Mouse (Mus musculus): ENCODE measurements at regions not wholly inside any gene's neighbourhood (a gene's known extent, or its start where the extent isn't known, plus 50 kb on each side); places are given as distances from the start of the nearest gene placed in this dataset.

DNA sequence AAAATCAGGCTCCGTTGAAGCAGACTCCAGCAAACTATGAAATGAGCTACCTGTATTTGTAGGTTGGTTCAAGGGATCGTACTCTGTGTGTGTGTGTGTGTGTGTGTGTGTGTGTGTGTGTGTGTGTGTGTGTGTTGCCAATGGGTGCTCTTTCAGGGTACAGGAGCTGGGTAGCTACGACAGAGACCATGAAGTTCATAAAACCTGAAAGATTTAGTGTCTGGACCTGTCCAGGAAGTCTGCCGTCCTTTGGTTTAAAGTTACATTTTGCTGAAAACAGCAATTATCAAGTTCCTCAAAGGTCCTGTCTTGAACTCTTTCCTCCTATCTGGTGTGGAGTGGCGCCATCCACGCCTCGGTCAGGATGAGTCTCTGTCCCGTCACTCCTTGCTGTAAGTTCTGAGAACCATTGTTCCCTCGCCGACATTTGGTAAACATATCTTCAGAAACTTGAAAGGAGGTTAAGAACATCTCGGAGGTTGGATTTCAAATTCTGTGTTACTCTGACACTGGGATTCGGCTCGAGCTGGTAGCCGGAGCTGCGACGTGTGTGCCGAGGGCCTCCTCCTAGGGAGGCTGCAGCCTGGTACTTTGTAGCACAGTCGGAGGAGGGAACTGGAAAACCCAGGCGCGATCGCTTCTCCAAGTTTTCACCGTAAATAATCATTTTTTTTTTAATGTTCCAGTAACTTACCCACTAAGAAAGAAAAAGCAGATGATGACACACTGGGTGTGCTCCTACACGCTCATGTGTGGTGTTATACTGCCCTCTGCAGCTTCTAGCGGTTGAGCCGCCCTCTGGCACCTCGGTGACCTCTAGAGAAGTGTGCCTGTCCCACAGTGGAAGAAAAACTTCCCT, 107.8 kb upstream of the N6amt1 start:
- H3K9me3 ChIP-seq (ENCODE audit: control insufficient read depth, low read depth, low read length), result no peaks in the 10 kb centered on the region
- H3K4me1 ChIP-seq (ENCODE audit: control insufficient read depth, insufficient read depth, low read length), result 0 out of 2 replicates have a peak, but pooled peaks cover 2% of the 10 kb centered on the region
- H3K4me3 ChIP-seq (ENCODE audit: low read depth, low read length), result 0 out of 2 replicates have a peak overlapping the region, but pooled peaks have one; percentile 11
- 41% methylated on average over 26 of the region's 26 CpGs for WGBS
- no peak overlapping the region for H3K27ac ChIP-seq (ENCODE audit: low read length)
- no peaks in the 10 kb centered on the region for H3K27me3 ChIP-seq (ENCODE audit: control insufficient read depth, insufficient read depth, low read length)
- ATAC-seq (ENCODE audit: insufficient number of reproducible peaks, insufficient read depth, low FRiP score, low read depth), result peak; percentile 74
- no peak overlapping the region for H3K9ac ChIP-seq (replicated peaks; ENCODE audit: low read depth, low read length)
- H3K36me3 ChIP-seq (ENCODE audit: control insufficient read depth, insufficient read depth, low read length), result no peaks in the 10 kb centered on the region
- H3K4me2 ChIP-seq (replicated peaks; ENCODE audit: low read depth, low read length), result peak overlapping the region; percentile 19

DNA sequence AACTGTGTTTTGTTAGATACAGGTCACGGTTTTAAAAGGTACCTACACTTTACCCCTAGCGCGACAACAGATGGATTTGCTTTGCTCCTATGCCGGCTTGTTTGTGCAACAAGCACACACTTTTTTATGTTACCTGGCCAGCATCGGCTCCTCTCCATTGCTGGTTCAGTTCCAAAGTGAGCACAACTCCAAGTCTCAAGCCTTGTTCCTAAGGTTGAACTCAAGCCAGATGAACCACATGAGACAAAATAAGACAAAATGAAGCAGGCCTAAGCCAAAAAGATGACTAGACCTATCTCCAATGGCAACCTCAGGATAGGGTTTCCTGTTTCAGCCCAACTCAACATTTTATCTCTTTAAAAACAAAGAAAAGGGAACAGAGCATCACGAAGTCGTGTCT, 108.5 kb upstream of the N6amt1 start:
- whole genome bisulfite sequencing, result 93% methylated on average over 7 of the region's 7 CpGs
- Histone ChIP-seq H3K9me3 (ENCODE audit: control insufficient read depth, low read depth, low read length) (no peaks in the 10 kb centered on the region), H3K27me3 (ENCODE audit: control insufficient read depth, insufficient read depth, low read length) (no peaks in the 10 kb centered on the region), H3K4me2 (replicated peaks; ENCODE audit: low read depth, low read length) (no peak overlapping the region), H3K4me3 (ENCODE audit: low read depth, low read length) (no peak overlapping the region), H3K9ac (replicated peaks; ENCODE audit: low read depth, low read length) (no peak overlapping the region), H3K4me1 (ENCODE audit: control insufficient read depth, insufficient read depth, low read length) (0 out of 2 replicates have a peak, but pooled peaks cover 2% of the 10 kb centered on the region), H3K27ac (ENCODE audit: low read length) (no peak overlapping the region), H3K36me3 (ENCODE audit: control insufficient read depth, insufficient read depth, low read length) (no peaks in the 10 kb centered on the region)
- ATAC-seq (ENCODE audit: insufficient number of reproducible peaks, insufficient read depth, low FRiP score, low read depth), result no peak

DNA sequence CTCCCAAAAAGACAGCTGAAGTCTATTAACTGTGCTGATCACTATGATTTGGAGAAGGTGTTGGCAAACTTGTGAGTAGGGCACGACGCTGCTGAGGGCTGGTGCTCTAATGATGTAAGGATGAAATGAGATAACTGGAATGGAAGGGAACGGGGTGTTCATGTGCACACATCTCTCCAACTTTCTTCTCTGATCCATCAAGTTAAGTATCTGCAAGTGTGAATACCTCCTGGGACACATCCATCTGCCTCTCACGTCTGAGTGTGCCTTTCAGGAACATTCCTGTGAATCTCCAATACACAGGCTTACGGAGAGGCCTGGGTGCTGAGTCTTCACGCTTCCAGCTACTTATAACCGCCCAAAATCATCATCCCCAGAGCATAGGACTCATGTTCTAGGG, 112.0 kb upstream of the N6amt1 start:
- Histone ChIP-seq H3K27me3 (ENCODE audit: control insufficient read depth, insufficient read depth, low read length) (no peaks in the 10 kb centered on the region), H3K4me2 (replicated peaks; ENCODE audit: low read depth, low read length) (no peak overlapping the region), H3K36me3 (ENCODE audit: control insufficient read depth, insufficient read depth, low read length) (no peaks in the 10 kb centered on the region), H3K4me1 (ENCODE audit: control insufficient read depth, insufficient read depth, low read length) (0 out of 2 replicates have a peak, but pooled peaks cover under 1% of the 10 kb centered on the region), H3K9me3 (ENCODE audit: control insufficient read depth, low read depth, low read length) (no peaks in the 10 kb centered on the region), H3K9ac (replicated peaks; ENCODE audit: low read depth, low read length) (no peak overlapping the region), H3K27ac (ENCODE audit: low read length) (no peak overlapping the region), H3K4me3 (ENCODE audit: low read depth, low read length) (no peak overlapping the region)
- no peak for ATAC-seq (ENCODE audit: insufficient number of reproducible peaks, insufficient read depth, low FRiP score, low read depth)
- WGBS, result 87% methylated on average over 7 of the region's 7 CpGs

DNA sequence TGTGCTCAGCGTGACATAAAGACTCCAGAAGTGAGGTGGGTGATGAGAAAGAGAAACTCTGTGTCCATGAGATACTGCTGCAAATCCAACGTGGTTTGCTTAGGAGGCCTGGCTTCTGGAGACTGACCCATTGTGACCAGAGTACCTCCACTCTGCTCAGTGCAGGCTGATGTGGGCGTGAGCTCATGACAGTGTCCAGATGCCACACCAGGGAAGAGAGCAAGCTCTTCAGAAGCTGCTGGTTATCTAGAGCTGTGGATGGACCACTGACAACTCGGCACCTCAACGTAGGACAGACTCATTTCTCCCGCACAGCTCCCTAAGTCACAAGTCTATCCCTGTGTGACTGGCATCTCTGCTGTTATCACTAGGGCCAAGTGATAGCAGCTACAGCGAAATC, 114.9 kb upstream of the N6amt1 start:
- Histone ChIP-seq H3K27ac (ENCODE audit: low read length) (no peak overlapping the region), H3K9ac (replicated peaks; ENCODE audit: low read depth, low read length) (no peak overlapping the region), H3K4me1 (ENCODE audit: control insufficient read depth, insufficient read depth, low read length) (no peaks in the 10 kb centered on the region), H3K9me3 (ENCODE audit: control insufficient read depth, low read depth, low read length) (no peaks in the 10 kb centered on the region), H3K4me2 (replicated peaks; ENCODE audit: low read depth, low read length) (no peak overlapping the region), H3K36me3 (ENCODE audit: control insufficient read depth, insufficient read depth, low read length) (no peaks in the 10 kb centered on the region), H3K27me3 (ENCODE audit: control insufficient read depth, insufficient read depth, low read length) (no peaks in the 10 kb centered on the region), H3K4me3 (ENCODE audit: low read depth, low read length) (no peak overlapping the region)
- no peak for ATAC-seq (ENCODE audit: insufficient number of reproducible peaks, insufficient read depth, low FRiP score, low read depth)
- WGBS, result 65% methylated on average over 7 of the region's 7 CpGs

DNA sequence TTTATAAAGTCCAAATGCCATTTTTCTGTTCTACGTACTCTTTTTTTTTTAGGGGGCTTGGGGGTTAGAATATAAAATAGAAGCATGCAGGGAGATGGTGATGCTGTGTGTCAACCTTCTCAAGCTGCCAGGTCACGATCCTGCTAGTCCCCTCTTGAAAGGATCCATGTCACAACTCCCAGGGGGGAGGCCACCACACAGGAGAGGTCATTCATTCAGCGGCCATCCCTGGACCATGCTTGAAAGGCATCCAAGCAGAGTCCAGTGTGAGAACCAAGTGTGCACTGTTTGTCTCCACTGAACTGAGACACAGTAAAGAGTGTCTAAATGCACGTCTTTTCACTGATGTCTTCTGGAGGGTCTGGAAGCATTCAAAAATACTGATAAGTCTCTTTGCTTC, 119.8 kb upstream of the N6amt1 start:
- Histone ChIP-seq H3K27me3 (ENCODE audit: control insufficient read depth, insufficient read depth, low read length) (no peaks in the 10 kb centered on the region), H3K4me1 (ENCODE audit: control insufficient read depth, insufficient read depth, low read length) (no peaks in the 10 kb centered on the region), H3K9ac (replicated peaks; ENCODE audit: low read depth, low read length) (no peak overlapping the region), H3K36me3 (ENCODE audit: control insufficient read depth, insufficient read depth, low read length) (no peaks in the 10 kb centered on the region), H3K27ac (ENCODE audit: low read length) (no peak overlapping the region), H3K9me3 (ENCODE audit: control insufficient read depth, low read depth, low read length) (no peaks in the 10 kb centered on the region), H3K4me3 (ENCODE audit: low read depth, low read length) (no peak overlapping the region), H3K4me2 (replicated peaks; ENCODE audit: low read depth, low read length) (no peak overlapping the region)
- ATAC-seq (ENCODE audit: insufficient number of reproducible peaks, insufficient read depth, low FRiP score, low read depth), result no peak
- WGBS, result 78% methylated on average over 4 of the region's 4 CpGs

DNA sequence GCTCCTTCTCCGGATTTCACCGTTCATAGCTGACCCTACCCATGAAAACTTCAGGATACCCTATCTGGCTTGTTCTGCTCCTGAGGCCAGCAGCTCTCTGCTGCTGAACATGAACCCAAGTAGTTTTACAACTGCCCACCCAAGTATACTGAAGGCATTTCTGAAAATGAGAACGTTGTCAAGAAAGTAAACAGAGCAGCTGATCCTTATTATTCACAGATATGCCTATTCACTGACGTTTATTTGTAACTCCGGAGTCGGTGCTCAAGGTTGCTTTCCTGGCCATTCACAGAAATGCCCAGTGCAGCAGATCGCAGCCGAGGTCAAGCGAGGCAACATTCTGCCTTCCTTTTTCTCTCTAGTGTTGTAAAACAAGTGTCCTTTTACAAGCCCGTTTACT, 128.4 kb upstream of the N6amt1 start:
- H3K27ac ChIP-seq (ENCODE audit: low read length), result no peak overlapping the region
- no peaks in the 10 kb centered on the region for H3K27me3 ChIP-seq (ENCODE audit: control insufficient read depth, insufficient read depth, low read length)
- no peak overlapping the region for H3K4me2 ChIP-seq (replicated peaks; ENCODE audit: low read depth, low read length)
- no peak overlapping the region for H3K4me3 ChIP-seq (ENCODE audit: low read depth, low read length)
- no peak for ATAC-seq (ENCODE audit: insufficient number of reproducible peaks, insufficient read depth, low FRiP score, low read depth)
- H3K4me1 ChIP-seq (ENCODE audit: control insufficient read depth, insufficient read depth, low read length), result no peaks in the 10 kb centered on the region
- H3K36me3 ChIP-seq (ENCODE audit: control insufficient read depth, insufficient read depth, low read length), result no peaks in the 10 kb centered on the region
- no peak overlapping the region for H3K9ac ChIP-seq (replicated peaks; ENCODE audit: low read depth, low read length)
- no peaks in the 10 kb centered on the region for H3K9me3 ChIP-seq (ENCODE audit: control insufficient read depth, low read depth, low read length)
- WGBS, result 70% methylated on average over 10 of the region's 10 CpGs

DNA sequence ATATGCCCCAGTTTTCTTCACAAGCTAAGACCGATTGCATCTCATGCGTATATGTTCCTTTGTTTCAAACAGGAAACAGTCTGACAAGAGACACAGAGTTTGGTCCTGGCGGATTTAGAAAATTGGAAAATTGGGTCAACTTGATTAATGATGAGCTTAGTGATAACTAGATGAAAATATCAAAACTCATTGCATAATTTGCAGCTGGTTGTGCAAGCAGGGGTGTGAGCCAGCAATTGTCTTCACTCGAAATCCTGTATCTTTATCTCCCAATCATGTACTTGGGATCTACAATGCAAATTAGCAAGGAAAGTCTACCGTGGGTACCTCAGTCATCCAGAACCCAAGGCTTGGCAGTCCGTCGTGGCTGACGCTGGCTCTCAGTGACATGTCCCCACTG, 128.9 kb upstream of the N6amt1 start:
- no peaks in the 10 kb centered on the region for H3K9me3 ChIP-seq (ENCODE audit: control insufficient read depth, low read depth, low read length)
- H3K4me2 ChIP-seq (replicated peaks; ENCODE audit: low read depth, low read length), result no peak overlapping the region
- WGBS, result 78% methylated on average over 8 of the region's 8 CpGs
- ATAC-seq (ENCODE audit: insufficient number of reproducible peaks, insufficient read depth, low FRiP score, low read depth), result no peak
- H3K27ac ChIP-seq (ENCODE audit: low read length), result no peak overlapping the region
- no peaks in the 10 kb centered on the region for H3K4me1 ChIP-seq (ENCODE audit: control insufficient read depth, insufficient read depth, low read length)
- no peak overlapping the region for H3K9ac ChIP-seq (replicated peaks; ENCODE audit: low read depth, low read length)
- no peaks in the 10 kb centered on the region for H3K27me3 ChIP-seq (ENCODE audit: control insufficient read depth, insufficient read depth, low read length)
- no peak overlapping the region for H3K4me3 ChIP-seq (ENCODE audit: low read depth, low read length)
- no peaks in the 10 kb centered on the region for H3K36me3 ChIP-seq (ENCODE audit: control insufficient read depth, insufficient read depth, low read length)

DNA sequence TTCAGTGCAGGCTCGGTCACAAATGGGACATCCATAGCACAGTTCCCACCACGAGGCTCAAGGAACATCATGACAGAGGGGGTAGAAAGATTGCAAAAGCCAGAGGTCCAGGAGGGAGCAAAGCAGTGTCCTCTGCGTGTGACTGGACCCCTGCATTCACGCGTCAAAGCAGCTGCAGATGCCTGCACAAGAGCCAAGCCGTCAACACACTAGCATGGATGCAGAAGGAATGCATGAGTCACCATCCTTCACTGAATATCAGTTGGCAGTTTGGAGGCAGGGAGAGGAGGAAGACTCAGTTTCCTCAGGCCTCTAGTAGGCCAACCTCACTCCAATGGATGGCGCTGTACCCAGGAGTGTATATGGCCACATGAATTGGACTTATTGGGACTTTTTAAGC, 130.0 kb upstream of the N6amt1 start:
- WGBS, result 89% methylated on average over 7 of the region's 7 CpGs
- H3K9ac ChIP-seq (replicated peaks; ENCODE audit: low read depth, low read length), result no peak overlapping the region
- H3K27ac ChIP-seq (ENCODE audit: low read length), result no peak overlapping the region
- H3K4me3 ChIP-seq (ENCODE audit: low read depth, low read length), result no peak overlapping the region
- ATAC-seq (ENCODE audit: insufficient number of reproducible peaks, insufficient read depth, low FRiP score, low read depth), result no peak
- H3K4me1 ChIP-seq (ENCODE audit: control insufficient read depth, insufficient read depth, low read length), result no peaks in the 10 kb centered on the region
- H3K36me3 ChIP-seq (ENCODE audit: control insufficient read depth, insufficient read depth, low read length), result no peaks in the 10 kb centered on the region
- no peak overlapping the region for H3K4me2 ChIP-seq (replicated peaks; ENCODE audit: low read depth, low read length)
- H3K27me3 ChIP-seq (ENCODE audit: control insufficient read depth, insufficient read depth, low read length), result no peaks in the 10 kb centered on the region
- H3K9me3 ChIP-seq (ENCODE audit: control insufficient read depth, low read depth, low read length), result no peaks in the 10 kb centered on the region

DNA sequence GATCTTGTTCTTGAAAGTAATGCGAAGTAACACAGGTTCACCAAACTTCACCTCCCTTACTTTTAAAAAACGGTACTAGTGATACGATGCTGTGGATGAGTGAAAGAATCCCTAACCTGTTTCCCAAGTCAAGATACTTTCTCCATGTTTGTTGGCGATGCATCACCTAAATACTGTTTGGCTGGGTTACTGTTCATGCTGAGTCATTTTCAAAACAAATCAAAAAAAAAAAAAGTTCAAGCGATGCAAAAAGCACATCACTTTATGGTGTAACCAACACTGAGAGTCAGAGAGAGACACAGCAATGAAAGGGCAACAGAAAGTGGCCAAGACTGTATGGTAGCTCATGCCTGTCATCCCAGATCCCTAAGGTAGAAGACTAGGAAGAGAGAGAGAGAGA, 133.4 kb upstream of the N6amt1 start:
- Histone ChIP-seq H3K27ac (ENCODE audit: low read length) (no peak overlapping the region), H3K27me3 (ENCODE audit: control insufficient read depth, insufficient read depth, low read length) (no peaks in the 10 kb centered on the region), H3K4me3 (ENCODE audit: low read depth, low read length) (no peak overlapping the region), H3K9ac (replicated peaks; ENCODE audit: low read depth, low read length) (no peak overlapping the region), H3K4me1 (ENCODE audit: control insufficient read depth, insufficient read depth, low read length) (no peaks in the 10 kb centered on the region), H3K4me2 (replicated peaks; ENCODE audit: low read depth, low read length) (no peak overlapping the region), H3K36me3 (ENCODE audit: control insufficient read depth, insufficient read depth, low read length) (no peaks in the 10 kb centered on the region), H3K9me3 (ENCODE audit: control insufficient read depth, low read depth, low read length) (no peaks in the 10 kb centered on the region)
- ATAC-seq (ENCODE audit: insufficient number of reproducible peaks, insufficient read depth, low FRiP score, low read depth), result no peak
- 88% methylated on average over 5 of the region's 5 CpGs for WGBS
